Mouse (Mus musculus) spleen, postnatal 4 days (tissue): ENCODE results near the gene Ube2q2.
"Not testable (repeated sequence)": the region's sequence is repeated elsewhere in the genome, so short reads cannot be mapped to it uniquely, and the experiment has no call there.

Experiments used
- DNase-seq, 2 experiments: peaks; one replicate each; pipeline ENCODE4 v3.0.0; 2022; ENCODE audit warnings: low spot score in 2 of 2

The Ube2q2 gene

DNA sequence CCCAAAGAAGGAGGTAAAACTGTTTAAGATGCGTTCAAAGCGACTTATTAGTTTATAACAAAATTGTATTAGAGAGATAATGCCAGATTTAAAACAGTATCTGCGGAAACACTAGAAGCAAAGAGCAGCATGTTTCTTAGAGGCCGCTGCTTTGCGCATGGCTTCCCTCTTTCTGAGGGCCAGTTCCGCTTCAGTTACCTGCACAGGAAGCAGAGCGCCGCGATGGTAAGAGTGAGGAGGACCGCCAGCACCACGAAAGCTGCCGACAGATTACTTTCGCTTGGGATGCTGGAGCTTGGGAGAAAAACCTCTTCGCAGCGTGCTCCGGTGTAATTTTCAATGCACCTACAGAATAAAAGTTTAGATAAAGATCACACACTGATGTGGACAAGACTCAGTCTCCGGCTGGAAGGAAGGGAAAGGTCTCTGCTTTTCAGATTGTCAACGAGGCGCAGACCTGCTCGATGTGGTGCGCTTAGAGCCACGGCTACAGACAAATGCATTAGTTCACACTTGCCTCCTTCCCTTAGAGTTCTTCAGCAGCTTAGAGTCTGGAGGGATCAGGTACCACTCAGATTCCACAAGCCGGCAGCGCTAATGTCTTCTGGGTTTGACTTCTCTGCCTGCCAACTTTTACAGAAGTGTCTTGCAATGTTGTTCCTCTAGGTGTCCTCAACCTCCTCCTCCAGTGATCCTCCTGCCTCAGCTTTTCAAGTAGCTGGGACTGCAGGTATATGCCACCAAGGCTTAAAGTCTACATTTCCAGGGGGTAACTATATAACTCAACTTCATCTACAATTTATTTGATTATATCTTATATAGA is 93.4 kb downstream of the Ube2q2 start:
- DNase-seq, result peak; percentile 36 to 71

DNA sequence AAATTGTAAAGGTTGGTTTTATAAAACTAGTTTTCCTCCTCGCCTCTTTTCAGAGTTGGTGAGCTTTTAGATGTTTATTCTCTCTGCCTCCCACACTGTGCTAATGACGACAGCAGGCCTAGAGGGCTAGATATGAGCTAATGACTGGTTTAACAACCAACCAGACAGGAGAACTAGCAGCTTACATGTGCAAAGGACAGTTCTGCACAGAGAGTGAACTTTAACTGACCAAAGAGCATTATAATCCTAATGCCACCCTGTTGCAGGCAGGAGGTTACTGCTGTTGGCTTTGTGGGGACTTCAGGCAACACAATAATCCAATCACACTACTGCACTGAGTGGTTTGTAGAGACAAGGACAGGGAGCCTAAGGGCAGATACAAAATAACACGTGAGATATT is 94.6 kb downstream of the Ube2q2 start:
- DNase-seq, result no peak

DNA sequence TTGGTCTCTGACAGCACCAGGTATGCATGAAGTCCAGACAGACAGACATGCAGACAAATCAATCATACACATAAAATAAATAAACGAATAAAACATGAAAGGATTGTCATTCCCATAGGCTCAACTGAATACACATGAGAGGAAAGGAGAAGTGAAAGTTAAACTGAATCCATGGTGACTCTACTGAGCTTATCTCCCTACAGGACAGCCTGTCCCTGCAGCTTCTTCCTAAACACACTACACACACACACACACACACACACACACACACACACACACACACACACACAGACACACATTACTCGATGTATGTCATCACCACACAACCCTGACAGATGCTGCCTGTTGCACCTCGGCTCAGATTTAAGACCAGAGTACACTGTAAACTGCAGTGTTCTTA is 95.4 kb downstream of the Ube2q2 start:
- no peak for DNase-seq

DNA sequence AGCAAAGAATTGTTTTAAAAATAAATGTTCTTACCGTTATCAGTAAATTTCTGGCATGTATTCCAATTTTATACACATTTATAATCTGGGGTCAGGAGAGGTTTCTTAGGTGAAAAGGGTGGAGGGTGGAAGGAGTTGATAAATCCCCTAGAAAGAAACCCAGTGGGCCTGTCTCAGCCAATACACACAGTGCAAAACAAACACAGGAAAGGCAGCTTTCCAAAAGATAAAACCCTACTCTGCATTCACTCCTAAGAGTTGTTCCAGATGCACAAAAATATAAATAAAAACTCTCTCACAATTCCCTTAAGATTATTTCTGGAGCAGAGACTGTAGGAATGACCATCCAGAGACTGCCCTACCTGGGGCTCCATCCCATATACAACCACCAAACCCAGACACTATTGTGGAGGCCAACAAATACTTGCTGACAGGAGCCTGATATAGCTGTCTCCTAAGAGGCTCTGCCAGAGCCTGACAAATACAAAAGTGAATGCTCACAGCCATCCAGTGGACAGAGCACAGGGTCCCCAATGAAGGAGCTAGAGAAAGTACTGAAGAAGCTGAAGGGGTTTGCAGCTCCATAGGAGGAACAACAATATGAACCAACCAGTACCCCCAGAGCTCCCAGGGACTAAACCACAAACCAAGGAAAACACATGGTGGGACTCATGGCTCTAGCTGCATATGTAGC is 96.5 kb downstream of the Ube2q2 start:
- DNase-seq, result not testable (repeated sequence)

DNA sequence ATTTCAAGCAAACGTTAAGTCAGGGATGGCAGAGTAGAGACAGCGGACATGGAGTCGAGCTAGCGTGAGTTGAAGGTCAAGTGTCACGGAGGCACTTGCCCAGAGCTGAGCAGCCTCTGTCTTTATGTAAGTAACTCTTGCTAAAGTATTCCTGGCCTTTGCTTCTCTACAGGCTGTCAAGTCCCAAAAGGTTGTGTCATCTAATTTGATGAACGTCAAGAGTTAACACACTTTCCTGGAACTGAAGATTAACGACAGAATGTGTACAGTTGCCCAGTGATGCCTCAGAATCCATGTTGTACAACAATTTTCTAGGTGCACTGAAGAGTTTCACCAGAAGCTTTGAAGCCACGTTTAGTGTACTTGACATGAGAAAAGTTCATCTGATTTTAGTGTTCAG is 97.8 kb downstream of the Ube2q2 start:
- DNase-seq, result no peak

DNA sequence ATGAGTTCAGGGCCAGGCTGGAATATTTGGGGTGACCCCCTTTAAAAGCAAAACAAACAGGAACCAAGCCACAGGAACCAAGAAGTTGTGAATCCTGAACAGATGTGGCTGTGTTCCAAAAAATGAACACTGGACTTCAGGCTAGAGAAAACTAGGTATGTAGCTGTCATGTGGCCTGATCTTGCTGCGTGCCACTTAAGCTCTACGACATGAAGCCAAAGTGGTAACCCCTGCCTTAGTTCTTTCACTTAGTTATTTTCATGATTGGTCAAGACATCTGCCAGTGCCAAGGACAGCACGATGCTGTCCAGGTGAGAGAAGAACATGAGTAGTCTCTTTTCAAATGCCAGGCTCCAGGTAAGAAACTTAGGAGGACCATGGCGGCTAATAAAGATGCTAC is 98.3 kb downstream of the Ube2q2 start:
- no peak for DNase-seq

DNA sequence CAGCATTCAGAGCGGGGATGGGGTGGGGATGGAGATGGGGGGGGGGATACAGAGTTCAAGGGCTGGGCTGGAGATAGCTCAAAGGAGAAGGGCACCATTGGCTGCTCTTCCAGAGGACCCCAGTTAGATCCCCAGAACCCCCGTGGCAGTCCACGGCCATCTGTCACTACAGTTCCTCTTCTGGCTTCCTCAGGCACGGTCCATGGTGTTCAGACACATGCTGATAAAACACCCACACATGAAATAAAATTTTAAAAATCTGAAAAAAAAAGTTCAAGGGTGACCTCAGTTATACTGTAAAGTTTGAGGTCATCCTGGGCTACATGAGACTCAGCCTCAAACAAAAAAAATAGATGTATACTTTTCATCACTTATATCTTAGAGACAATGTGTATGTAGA is 99.8 kb downstream of the Ube2q2 start:
- DNase-seq, result no peak

DNA sequence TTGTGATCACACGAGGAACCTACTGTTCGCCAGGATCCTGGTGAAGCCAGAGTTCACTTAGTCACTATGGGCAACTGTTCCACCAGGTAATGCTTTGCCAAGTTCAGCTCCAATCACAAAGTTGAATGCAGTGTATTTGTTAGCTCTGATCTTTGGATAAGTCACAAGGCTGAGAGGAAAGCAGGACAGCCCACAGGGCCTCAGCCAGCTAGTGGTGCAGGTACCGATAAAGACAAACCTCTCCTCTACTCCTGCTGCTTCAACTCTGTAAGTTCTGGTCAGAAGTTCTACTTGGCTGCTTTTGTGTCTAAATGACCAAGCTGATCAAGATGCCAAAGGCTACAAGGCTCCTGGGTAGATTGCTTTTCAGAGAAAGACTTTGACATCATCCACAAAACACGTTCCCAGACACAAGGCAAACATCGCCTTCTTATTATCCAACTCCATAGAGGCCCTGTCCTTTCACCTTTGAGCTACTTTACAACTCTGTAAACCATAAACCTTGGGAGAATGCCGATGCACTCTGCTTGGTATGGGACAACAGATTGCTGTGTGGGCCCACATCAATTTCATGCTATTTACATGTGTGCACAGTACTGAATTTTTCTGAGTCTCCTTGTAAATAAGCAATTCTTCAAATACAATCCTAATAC is 102.1 kb downstream of the Ube2q2 start:
- no peak for DNase-seq

DNA sequence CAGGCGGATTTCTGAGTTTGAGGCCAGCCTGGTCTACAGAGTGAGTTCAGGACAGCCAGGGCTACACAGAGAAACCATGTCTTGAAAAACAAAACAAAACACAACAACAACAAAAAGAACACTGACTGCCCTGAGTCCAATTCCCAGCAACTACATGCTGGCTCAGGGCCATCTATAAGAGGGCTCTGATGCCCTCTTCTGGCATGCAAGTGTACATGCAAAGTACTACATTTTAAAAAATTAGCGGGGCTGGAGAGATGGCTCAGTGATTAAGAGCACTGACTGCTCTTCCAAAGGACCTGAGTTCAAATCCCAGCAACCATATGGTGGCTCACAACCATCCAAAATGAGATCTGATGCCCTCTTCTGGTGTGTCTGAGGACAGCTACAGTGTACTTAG is 103.4 kb downstream of the Ube2q2 start:
- not testable (repeated sequence) for DNase-seq

DNA sequence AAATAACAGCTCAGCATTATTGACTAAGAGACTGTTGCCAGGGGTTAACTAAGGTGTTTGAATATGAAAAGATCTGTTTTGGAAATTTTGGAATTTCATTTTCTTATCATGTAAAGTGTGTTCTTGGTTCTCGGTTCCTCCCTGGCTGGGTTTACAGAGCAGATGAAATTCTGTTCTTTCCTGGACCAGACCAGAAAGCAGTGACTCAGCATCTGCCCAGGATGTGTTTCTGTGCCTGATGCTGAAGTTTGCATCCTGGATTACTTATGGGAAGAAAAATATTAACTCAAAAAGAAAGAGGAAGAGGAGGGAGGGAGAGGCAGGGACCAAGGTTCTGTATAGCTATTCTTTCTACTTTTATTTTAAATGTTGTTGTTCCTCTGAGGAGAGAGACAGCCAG is 105.2 kb downstream of the Ube2q2 start:
- DNase-seq, result no peak

DNA sequence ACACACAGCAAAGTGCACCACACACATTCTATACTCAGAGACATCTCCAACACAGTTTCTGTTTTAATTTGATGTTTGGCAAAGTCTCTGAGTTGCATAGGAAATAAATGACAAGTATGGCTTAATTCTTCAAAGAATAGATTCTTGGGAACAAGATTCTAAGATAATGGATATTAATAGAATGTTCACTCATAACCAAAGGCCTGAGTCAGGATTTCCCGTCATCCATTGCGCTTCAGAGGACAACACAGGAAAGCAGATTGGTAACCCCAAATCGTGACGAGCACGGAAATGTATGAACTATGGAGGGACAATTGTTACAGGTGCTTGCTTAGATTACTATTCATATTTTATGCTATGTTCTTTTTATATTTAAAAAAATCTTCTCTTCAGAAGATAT is 106.4 kb downstream of the Ube2q2 start:
- no peak for DNase-seq

DNA sequence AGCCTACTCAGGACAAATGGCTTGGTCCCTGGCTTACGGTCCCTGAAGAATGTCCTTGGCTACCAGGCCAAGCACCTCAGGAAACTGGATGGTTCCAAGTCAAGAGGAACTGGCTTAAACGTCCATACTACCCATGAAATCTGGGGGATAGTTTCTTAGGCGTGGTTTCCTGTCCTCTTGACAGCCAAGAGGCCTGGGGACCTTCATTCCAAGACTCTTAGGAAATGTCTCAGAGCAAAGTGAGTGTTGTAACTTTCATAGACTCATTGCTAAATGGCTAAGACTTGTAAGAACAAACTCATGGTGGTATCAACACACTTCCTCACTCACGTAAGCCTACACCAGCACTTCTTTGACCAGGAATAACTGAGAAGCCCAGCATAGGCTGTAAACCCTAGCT is 107.0 kb downstream of the Ube2q2 start:
- DNase-seq, result no peak

DNA sequence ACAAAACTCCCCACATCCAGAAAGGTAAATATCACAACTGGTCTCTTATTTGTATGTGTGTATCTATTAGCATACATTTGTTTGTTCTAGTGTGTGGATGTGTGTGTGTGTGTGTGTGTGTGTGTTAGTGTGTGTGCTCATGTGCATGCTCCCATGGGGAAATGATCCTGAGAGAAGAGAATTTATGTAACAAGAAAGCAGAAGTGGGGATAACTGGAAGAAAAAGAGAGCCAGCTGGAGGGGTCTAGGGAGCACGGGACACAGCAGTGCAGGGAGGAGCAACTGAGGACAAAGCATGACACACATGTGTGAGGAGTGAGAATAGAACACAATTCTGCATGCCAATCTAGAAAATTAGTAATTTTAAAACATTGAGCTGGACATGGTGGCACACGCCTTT is 108.5 kb downstream of the Ube2q2 start:
- DNase-seq, result no peak
